Mouse (Mus musculus) lung, postnatal 25 days (tissue): ENCODE measurements around the gene Mtmr2.

Experiments used
- DNase-seq: peaks from one replicate; pipeline ENCODE4 v3.0.0; 2022; ENCODE audit warnings: low spot score

Gene Mtmr2

DNA sequence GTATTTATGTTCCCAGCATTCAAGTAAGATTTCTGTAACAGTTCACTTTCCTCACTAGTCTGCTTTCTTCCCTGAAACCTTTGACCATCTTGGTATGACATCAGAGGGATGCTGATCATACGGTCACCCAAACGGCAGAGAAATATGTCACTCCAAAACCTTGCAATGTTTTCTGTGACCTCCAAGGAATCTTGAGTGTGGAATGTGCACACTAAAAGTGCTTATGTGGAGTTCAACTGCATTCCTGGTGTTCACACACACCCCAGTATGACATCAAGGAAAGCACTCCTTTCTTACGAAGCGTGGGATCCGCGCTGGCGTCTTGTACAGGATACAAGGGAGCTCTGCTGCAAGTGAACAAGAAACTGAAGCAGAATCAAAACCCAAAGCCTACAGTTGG, 58.6 kb downstream of the Mtmr2 start:
- DNase-seq, result peak; percentile 5

DNA sequence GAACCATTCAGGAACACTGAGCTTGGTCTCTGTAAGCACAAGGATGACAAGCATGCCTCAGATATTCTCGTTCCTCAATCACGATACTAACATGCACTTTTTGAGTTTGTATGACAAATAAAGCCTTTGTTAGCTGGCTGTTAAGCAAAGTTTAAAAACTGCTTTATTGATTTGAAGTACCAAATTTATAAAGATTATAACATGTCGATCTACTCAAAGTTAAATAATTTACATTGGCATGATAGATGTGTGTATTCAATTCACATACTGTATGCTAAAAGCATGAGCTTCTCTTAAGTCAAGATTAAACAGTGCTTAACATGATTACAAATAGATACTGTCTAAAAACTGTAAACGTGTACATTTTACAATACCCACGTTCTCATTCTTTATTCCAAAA, 59.4 kb downstream of the Mtmr2 start:
- no peak for DNase-seq

DNA sequence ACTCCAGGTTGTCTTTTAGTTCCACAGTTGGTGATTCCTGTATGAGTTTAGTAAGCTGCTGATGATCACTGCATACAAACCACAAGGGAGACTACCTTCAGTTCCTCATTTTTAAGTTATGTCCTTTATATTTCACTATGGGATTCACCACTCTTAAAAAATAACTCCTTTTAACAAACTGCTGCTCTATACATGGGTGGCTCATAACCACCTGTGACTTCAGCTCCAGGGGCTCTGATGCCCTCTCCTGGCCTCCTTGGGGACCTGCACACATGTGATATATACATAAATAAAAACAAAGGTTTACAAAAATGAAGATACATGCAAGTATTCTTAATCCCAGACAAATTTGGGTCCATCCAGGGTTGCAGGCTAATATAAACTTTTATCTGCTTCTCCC, 61.7 kb downstream of the Mtmr2 start:
- DNase-seq, result no peak

DNA sequence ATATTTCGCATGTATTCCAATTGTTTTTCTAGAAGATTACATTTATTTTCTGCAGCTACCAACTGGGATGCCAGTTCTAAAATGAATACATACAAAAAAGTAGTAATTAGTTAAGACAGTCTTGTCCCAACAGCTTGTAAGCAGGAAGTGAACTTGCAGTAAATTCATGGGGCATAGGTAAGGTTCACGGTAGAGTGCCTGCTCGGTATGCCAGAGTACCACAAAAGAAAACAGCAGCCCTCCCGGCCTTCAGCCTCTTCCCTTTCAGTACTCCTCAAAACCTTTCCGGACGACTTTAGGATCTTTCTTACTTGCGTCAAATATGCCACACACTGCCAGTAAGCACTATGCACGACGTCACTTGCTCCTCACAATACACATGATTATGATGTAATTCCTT, 70.2 kb downstream of the Mtmr2 start:
- DNase-seq, result no peak

DNA sequence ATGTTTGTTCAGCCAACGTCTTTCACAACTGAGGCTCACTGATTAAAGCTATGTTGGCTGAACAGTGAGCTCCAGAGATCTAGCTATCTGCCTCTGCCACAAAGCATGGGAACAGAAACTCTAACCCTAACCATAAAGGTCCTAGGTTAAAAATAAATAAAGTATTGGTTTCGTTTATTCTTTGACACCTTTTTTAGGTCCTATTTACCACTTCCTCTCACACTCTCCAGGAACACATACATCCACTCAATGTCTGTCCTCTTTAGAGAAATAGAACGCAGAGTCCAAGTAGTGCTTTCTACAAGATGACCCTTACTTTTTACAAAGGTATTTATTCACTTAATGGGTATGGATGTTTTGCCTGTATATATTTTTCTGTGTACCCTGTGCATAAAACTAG, 72.6 kb downstream of the Mtmr2 start:
- no peak for DNase-seq

DNA sequence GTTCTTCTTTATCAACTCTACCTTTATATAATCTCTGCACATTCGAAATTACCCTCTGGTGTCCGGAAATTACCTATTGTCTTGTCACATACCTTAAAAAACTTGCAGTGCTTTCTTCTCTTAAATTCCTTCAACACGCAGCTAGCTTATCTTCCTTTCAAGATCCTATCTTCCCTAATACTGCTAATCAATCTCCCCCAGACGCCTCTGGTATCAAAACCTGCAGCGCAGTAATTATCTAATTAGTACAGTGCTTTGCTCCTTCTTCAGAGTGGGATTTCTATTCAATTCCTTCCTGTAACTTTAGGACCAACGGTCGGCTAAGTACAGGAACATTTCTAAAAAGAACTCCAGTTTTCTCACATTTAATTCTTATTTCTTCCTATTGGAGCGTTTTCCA, 77.7 kb downstream of the Mtmr2 start:
- no peak for DNase-seq

DNA sequence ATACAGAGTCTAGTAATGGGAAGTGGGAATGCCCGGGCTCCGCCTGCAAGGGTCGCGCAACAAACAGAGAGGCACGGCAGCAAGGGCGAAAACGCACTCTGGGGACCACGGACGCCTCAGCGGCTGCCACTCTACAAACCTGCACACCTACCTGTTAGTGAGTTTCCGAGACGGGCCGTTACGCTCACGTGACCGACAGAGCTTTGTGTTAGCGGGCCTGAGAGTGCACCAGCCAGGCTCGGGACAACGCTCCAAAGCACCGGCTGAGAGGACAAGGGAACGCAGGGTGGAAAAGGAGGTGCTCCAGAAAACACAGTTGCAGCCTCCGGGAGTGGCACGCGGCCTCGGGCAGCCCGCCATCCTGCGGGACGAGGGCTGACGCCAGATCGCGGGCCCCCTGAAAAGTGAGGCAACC, 78.2 kb downstream of the Mtmr2 start:
- peak; percentile 69 for DNase-seq

DNA sequence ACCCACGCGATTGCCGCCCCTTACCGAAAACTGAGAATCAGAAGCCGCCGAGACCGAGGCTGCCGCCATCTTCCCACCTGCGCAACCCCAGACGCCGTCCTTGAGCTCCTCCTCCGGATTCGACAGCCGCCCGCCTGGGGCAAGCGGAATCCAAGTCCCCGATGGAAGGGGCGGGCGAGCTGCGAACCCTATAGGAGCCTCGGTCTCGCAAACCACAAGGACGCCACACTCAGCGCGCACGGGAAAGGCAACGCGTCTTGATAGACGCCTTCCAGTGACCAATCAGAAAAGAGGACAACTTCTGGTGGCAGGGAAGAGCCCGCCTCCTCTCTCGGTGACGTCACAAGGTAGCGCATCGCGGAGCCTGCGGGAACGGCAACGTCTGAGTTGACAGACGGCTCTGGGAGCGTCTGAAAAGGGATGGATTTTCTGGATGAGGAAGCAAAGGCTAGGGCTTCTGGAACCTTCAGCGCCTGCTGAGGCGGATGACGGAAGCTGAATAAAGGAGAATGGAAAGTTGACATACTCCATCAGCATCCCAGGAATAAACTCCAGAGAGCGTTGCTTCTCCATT, 78.7 kb downstream of the Mtmr2 start, which contains the start of gene Cep57:
TSS of gene Cep57 (minus strand) at position 276 of the 574 bp plus-strand sequence.
- DNase-seq, result peak; percentile 97

DNA sequence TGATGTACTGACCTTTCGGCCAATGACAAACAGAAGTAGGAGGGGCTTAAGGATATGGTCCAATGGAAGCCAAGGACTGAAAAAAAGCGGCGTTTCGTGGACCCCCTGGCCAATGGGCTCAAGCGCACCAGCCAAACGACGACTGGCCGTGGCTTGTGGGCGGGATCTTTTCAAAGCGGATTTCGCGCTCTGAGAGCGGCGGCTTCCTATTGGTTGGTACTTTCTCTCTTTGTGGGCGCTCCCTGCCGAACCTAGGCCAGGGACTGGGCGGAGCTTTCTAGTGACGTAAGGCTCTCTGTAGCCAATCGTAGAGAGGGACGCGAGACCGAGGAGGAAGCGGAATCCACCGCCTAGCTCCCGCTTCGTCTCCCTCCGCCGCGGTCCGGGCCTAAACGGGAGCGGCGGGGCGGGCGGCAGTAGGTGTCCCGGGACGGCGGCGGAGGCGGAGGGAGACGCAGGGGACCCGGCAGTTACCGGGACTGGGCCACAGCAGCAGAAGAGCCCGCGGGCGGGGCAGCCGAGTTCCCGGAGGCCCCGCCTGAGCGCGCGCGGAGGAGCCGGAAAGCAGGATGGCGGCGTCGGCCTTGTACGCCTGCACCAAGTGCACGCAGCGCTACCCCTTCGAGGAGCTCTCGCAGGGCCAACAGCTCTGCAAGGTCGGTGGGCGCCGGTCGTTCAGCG, 79.3 kb downstream of the Mtmr2 start, which contains the start of gene Fam76b:
TSS of gene Fam76b (plus strand) at position 311 of the 681 bp plus-strand sequence.
- DNase-seq, result peak; percentile 100

DNA sequence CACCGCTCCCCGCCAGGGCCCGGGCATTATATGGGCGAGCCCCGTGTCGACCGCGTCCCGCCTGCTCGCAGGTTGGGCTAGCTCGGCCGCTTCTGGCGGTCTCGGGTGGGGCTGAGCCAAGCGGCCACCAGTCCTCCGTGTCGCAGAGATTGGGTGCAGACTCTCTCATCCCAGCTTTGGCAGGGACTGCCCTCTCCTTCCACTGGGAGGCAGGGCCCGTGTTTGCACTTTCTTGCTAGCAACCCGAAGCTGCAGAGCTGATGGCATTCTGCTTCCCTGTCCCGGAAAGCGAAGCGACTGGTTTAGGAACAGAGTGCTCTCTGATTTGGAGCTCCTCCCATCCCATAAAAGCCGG, 79.9 kb downstream of the Mtmr2 start:
- no peak for DNase-seq

DNA sequence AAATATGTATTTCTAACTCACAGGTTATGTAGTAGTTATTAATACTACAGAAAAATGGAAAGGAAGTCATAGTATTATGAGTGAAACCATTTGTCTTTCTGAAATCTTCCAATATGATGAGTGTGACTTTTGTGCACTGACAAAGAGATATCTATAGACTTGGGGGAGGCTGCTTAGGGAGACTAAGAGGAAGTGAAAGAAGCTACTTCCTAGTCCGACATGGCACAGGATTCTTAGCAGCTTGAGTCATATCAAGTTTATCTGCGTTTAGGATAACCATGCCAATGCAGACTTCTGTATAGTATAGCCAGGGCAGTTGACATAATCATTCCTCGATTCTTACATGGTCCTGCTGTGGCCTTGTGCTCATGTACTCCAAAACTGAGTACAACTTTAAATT, 87.0 kb downstream of the Mtmr2 start:
- peak; percentile 11 for DNase-seq

DNA sequence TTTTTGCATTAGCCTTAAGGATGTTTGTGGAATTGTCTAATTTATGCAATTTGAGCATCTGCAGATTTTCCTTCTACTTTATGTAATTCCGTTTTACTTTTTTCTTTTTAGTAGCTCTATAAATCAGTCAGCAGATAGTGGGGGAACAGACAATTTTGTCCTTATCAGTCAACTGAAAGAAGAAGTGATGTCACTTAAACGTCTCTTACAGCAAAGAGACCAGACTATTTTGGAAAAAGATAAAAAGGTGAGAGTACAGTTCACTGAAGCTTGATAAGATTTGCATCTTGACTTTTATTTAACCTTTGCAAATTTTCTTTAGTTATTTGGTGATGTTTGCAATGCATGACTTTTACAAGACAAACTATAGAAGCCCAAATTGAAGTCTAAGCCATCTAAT, 88.5 kb downstream of the Mtmr2 start:
- DNase-seq, result no peak

DNA sequence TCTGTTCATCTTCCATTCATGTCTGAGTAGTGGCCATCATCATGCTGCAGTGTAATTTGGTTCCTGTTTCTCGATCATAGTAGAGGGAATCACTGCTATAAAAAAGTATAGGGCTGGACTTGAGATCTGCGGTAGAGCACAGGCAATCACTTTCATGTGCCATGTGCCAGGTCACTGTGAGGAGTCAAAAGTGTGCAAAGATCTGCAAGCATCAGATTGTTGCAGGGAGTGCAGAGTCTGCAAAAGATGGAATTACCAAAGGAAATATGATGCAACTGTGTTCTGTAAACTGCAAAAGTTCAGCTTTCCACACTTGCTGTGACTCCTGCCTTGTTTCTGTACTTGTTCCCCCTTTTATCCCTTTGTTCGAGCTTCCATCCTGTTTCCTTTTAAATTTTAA, 99.4 kb downstream of the Mtmr2 start:
- no peak for DNase-seq

DNA sequence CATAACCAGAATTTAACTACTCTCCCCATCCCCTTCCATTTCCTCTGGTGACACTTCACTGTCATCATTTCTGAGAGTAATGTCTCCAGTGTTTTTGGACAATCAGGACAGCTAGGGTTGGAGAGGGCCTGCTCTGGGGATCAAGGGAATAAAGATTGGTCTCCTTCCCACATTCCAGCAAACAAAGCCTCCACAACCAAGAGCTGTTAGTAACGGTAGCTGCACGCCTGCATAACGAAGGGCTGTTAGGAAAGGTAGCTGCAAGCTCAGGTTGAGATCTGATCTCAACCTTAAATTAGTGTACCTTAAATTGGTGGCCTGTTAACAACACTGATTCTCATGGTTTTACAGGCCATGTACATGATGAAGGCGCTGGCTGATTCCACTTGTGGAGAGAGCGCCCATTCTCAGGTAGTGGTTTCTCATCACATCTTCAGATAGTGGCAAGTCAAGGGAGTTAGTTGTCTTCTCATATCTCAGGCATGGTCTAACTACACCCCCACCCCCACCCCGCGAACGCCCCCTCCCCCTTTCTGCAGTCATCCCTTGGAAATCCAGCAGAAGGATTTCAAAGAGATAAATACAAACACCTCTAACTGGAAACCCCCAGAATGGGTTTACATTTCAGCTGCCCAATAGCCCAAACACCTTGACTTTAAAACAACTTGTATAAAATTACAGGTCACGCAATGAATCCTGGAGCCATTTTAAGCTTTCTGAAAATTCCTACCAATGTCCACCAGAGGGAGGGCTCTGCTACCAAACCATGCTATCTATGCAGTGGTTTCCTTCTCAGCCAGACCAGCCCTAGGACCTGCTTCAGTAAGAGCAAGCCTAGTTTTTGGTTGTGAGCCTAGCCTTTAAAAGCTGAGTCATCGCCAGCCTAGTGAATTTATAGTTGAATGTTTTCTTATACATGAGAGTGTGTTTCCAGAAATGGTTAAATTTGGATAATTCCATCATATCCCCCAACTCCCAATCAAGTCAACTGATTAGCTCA, 100.6 kb downstream of the Mtmr2 start:
- peak; percentile 10 for DNase-seq

DNA sequence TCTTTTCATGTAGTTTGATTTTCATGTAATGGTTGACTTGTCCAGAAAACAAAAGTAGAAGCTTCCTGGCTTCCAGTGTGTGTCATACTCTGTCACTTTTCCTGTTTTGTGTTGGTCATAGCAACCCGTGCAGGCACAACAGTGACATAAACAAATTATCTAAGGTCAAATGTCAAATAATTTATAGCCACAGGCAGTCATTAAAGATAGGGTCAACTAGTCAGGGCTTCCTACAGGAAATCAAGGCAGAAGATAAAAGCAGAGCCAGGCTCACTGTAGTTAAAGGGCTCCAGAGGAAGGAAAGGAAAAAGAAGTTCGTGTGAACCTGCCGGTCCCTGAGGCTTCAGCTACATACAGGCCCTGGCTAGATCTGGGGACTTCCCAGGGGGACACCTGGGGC, 105.7 kb downstream of the Mtmr2 start:
- DNase-seq, result no peak
